Mouse (Mus musculus) kidney, adult 11 months (tissue): ENCODE results near the gene U2af1l4.

Experiments used
- DNase-seq: peaks from one replicate; pipeline ENCODE4 v3.0.0; 2022

The U2af1l4 gene

DNA sequence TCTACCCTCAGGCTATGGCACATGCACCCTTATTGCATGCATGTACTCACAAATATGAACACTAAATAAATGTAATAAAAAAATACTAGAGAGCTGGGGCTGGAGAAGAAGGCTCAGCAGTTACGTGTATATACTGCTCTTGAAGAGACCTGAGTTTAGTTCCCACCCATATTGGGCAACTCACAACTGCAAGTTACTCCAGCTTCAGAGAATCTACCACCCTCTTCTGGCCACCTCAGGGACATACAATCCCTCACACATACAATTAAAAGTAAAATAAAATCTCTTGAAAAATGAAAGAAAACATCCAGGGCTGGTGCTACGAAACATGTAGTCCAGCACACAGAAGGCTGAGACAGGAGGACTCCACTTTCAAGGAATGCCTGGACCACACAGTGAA is 51.4 kb downstream of the U2af1l4 start:
- DNase-seq: no peak
